Mouse (Mus musculus): ENCODE results near the gene Hbq1a. TPM values are rescaled to one million over a fixed set of nuclear protein-coding genes. Genes with fewer than 3 reads are reported as not detected.

Hbq1a gene
- polyA plus RNA-seq, 1 experiment from 2014 or later: not detected

- 0 out of 2 replicates have a peak, but pooled peaks cover 2% of the 10 kb centered on the region for H3K36me3 ChIP-seq (ENCODE audit: control insufficient read depth, insufficient read depth, low read length)
- 55% methylated on average over 10 of the region's 10 CpGs for WGBS
- no peak overlapping the region for H3K4me2 ChIP-seq (replicated peaks; ENCODE audit: low read depth)
- no peak overlapping the region for H3K27ac ChIP-seq (replicated peaks)
- peaks cover under 1% of the 10 kb centered on the region; the same call in 1 of the 2 replicates for H3K4me1 ChIP-seq (replicated peaks; ENCODE audit: control insufficient read depth, insufficient read depth)
- H3K27me3 ChIP-seq (ENCODE audit: control insufficient read depth, insufficient read depth, low read length): no peaks in the 10 kb centered on the region
- TF ChIP-seq CTCF (IDR thresholded peaks at IDR 0.05; ENCODE audit: low read depth) (no peak), EP300 (optimal IDR thresholded peaks at IDR 0.05) (no peak)
- DNase-seq (ENCODE audit: low spot score) (no peak), ATAC-seq (ENCODE audit: low FRiP score, low TSS enrichment) (no peak)
- no peaks in the 10 kb centered on the region for H3K9me3 ChIP-seq (ENCODE audit: control insufficient read depth, low read length)
- H3K4me3 ChIP-seq (ENCODE audit: low read depth, low read length): no peak overlapping the region
- H3K9ac ChIP-seq (ENCODE audit: low read length): no peak overlapping the region
Observed at GRCm38 (mm10) chr11:32262674-32263415, 37.0 kb upstream of the Hbq1a start.

DNA sequence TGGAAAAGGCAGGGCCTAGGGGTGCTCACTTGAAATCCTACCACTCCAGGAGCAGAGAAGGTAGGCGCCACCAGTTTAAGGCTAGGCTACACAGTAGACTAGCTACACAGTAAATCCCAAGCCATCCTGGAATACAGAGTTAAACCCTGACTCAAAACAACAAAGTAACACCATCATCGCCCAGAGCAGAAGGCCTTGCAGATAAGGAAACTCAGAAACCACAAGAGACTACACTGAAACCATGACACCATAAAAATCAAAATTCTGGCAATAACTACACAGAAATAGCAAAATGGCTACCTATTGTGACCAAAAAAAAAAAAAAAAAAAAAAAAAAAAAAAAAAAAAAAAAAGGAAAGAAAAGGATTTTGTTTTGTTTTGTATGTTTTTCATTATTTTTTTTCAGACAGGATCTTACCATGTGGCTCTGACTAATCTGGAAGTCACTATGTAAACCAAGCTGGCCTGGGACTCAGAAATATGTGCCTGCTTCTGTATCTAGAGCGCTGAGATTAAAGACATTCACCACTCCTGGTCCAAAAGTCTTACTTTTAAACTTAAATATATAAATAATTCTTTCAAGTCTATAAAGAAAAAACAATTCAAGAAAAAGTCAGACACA lies 34.6 kb upstream of the Hbq1a start:
- no peaks in the 10 kb centered on the region for H3K9me3 ChIP-seq (ENCODE audit: control insufficient read depth, low read length)
- H3K27me3 ChIP-seq (ENCODE audit: control insufficient read depth, insufficient read depth, low read length): no peaks in the 10 kb centered on the region
- H3K4me3 ChIP-seq (ENCODE audit: low read depth, low read length): no peak overlapping the region
- DNase-seq (ENCODE audit: low spot score) (no peak), ATAC-seq (ENCODE audit: low FRiP score, low TSS enrichment) (no peak)
- 0 out of 2 replicates have a peak, but pooled peaks cover 1% of the 10 kb centered on the region for H3K36me3 ChIP-seq (ENCODE audit: control insufficient read depth, insufficient read depth, low read length)
- H3K4me2 ChIP-seq (replicated peaks; ENCODE audit: low read depth): no peak overlapping the region
- 91% methylated on average over 3 of the region's 3 CpGs for WGBS
- no peak overlapping the region for H3K9ac ChIP-seq (ENCODE audit: low read length)
- no peak for TF ChIP-seq EP300 (optimal IDR thresholded peaks at IDR 0.05)
- TF ChIP-seq CTCF (IDR thresholded peaks at IDR 0.05; ENCODE audit: low read depth): no peak
- H3K4me1 ChIP-seq (replicated peaks; ENCODE audit: control insufficient read depth, insufficient read depth): peaks cover 3% of the 10 kb centered on the region; the same call in 1 of the 2 replicates
- no peak overlapping the region for H3K27ac ChIP-seq (replicated peaks)

DNA sequence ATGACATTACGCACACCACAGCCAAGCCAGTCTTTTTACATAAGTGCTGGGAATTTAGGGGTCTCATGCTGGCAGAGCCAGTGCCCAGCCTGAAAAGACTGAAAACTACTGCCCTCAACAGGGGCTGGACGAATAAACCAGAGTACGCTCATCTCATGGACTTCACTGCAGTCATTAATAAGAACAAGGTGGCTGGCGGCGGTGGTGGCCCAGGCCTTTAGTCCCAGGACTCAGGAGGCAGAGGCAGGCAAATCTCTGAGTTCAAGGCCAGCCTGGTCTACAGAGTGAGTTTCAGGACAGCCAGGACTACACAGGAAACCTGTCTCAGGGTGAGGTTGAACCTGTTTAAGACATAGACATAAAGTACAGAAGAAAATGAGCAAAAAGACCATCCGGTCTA lies 33.7 kb upstream of the Hbq1a start:
- Histone ChIP-seq H3K27me3 (ENCODE audit: control insufficient read depth, insufficient read depth, low read length) (no peaks in the 10 kb centered on the region), H3K4me3 (ENCODE audit: low read depth, low read length) (no peak overlapping the region), H3K9ac (ENCODE audit: low read length) (no peak overlapping the region), H3K27ac (replicated peaks) (no peak overlapping the region), H3K36me3 (ENCODE audit: control insufficient read depth, insufficient read depth, low read length) (no peaks in the 10 kb centered on the region), H3K4me2 (replicated peaks; ENCODE audit: low read depth) (no peak overlapping the region), H3K4me1 (replicated peaks; ENCODE audit: control insufficient read depth, insufficient read depth) (peaks cover 3% of the 10 kb centered on the region; the same call in 1 of the 2 replicates), H3K9me3 (ENCODE audit: control insufficient read depth, low read length) (no peaks in the 10 kb centered on the region)
- TF ChIP-seq CTCF (IDR thresholded peaks at IDR 0.05; ENCODE audit: low read depth) (no peak), EP300 (optimal IDR thresholded peaks at IDR 0.05) (no peak)
- 88% methylated on average over 6 of the region's 6 CpGs for WGBS
- ATAC-seq (ENCODE audit: low FRiP score, low TSS enrichment): no peak
- DNase-seq (ENCODE audit: low spot score): no peak

- H3K36me3 ChIP-seq (ENCODE audit: control insufficient read depth, insufficient read depth, low read length): no peaks in the 10 kb centered on the region
- peak overlapping the region; percentile 81 for H3K4me3 ChIP-seq (ENCODE audit: low read depth, low read length)
- H3K4me2 ChIP-seq (replicated peaks; ENCODE audit: low read depth): peak overlapping the region; percentile 74
- ATAC-seq (ENCODE audit: low FRiP score, low TSS enrichment) (no peak), DNase-seq (ENCODE audit: low spot score) (no peak)
- H3K9me3 ChIP-seq (ENCODE audit: control insufficient read depth, low read length): no peaks in the 10 kb centered on the region
- peaks cover 3% of the 10 kb centered on the region; the same call in 1 of the 2 replicates for H3K4me1 ChIP-seq (replicated peaks; ENCODE audit: control insufficient read depth, insufficient read depth)
- H3K27ac ChIP-seq (replicated peaks): peak overlapping the region; percentile 95
- H3K9ac ChIP-seq (ENCODE audit: low read length): peak overlapping the region; percentile 95
- no peaks in the 10 kb centered on the region for H3K27me3 ChIP-seq (ENCODE audit: control insufficient read depth, insufficient read depth, low read length)
- WGBS: 13% methylated on average over 6 of the region's 6 CpGs
- TF ChIP-seq CTCF (IDR thresholded peaks at IDR 0.05; ENCODE audit: low read depth): no peak
- no peak for TF ChIP-seq EP300 (optimal IDR thresholded peaks at IDR 0.05)
Observed at GRCm38 (mm10) chr11:32266776-32267175, 33.1 kb upstream of the Hbq1a start.

GRCm38 (mm10) chr11:32267188-32267884 lies 32.5 kb upstream of the Hbq1a start, which contains the start of gene Nprl3:
Gene Nprl3, minus strand, starts transcription at chr11:32267707.
- under 1% methylated on average over 54 of the region's 54 CpGs for WGBS
- Histone ChIP-seq H3K36me3 (ENCODE audit: control insufficient read depth, insufficient read depth, low read length) (no peaks in the 10 kb centered on the region), H3K4me2 (replicated peaks; ENCODE audit: low read depth) (peak within 1 kb of the TSS; percentile 74), H3K27ac (replicated peaks) (peak within 1 kb of the TSS; percentile 95), H3K27me3 (ENCODE audit: control insufficient read depth, insufficient read depth, low read length) (no peaks in the 10 kb centered on the region), H3K9me3 (ENCODE audit: control insufficient read depth, low read length) (no peaks in the 10 kb centered on the region), H3K4me1 (replicated peaks; ENCODE audit: control insufficient read depth, insufficient read depth) (peaks cover 3% of the 10 kb centered on the region; the same call in 1 of the 2 replicates), H3K4me3 (ENCODE audit: low read depth, low read length) (peak within 1 kb of the TSS; percentile 81), H3K9ac (ENCODE audit: low read length) (peak within 1 kb of the TSS; percentile 95)
- TF ChIP-seq EP300 (optimal IDR thresholded peaks at IDR 0.05) (peak; percentile 96), CTCF (IDR thresholded peaks at IDR 0.05; ENCODE audit: low read depth) (no peak)
- ATAC-seq (ENCODE audit: low FRiP score, low TSS enrichment) (peak; percentile 99), DNase-seq (ENCODE audit: low spot score) (peak; percentile 96)
